Mouse (Mus musculus) urinary bladder, postnatal 10 days (tissue): ENCODE data around the gene Gm27027.

Experiments
- DNase-seq: peaks from one replicate; pipeline ENCODE4 v3.0.0; 2022; ENCODE audit warnings: low spot score

Gene Gm27027

GRCm38 (mm10) chr2:93928866-93929265 lies 67.3 kb downstream of the Gm27027 start:
- no peak for DNase-seq

- DNase-seq = no peak
These were observed 68.3 kb downstream of the Gm27027 start for GRCm38 (mm10) chr2:93927701-93928437.

- DNase-seq = no peak
These were observed 70.0 kb downstream of the Gm27027 start for GRCm38 (mm10) chr2:93926141-93926540.

- DNase-seq = no peak
These were observed 77.1 kb downstream of the Gm27027 start for GRCm38 (mm10) chr2:93919093-93919492.

GRCm38 (mm10) chr2:93913552-93913951 lies 82.6 kb downstream of the Gm27027 start:
- no peak for DNase-seq

GRCm38 (mm10) chr2:93911942-93912341 lies 84.2 kb downstream of the Gm27027 start:
- no peak for DNase-seq

- DNase-seq = no peak
These were observed 86.4 kb downstream of the Gm27027 start for GRCm38 (mm10) chr2:93909716-93910115.

GRCm38 (mm10) chr2:93907519-93908294 lies 88.4 kb downstream of the Gm27027 start:
- no peak for DNase-seq
